Mouse (Mus musculus) forebrain, embryonic 12.5 days (tissue): ENCODE results near the gene Trpm3. TPM values are rescaled to one million over a fixed set of nuclear protein-coding genes. Genes with fewer than 3 reads are reported as not detected.

ENCODE experiments used
- ATAC-seq: fragments of 200-750 bp; cut with Nextera tagmentation; 2 replicates; pipeline ENCODE4 v1.8.0; 2017; ENCODE audit warnings: moderate TSS enrichment; ENCODE audit not compliant: low FRiP score
- H3K27ac ChIP-seq: fragments of 300-500 bp; sonication (generic); 2 replicates; pipeline ENCODE4 v1.5.1; 2016; ENCODE audit warnings: mild to moderate bottlenecking
- H3K27me3 ChIP-seq: fragments of 300-500 bp; sonication (generic); 2 replicates; pipeline ENCODE4 v1.6.1; 2016; ENCODE audit warnings: mild to moderate bottlenecking
- H3K36me3 ChIP-seq: fragments of 300-500 bp; sonication (generic); replicated peaks from 2 replicates; pipeline ENCODE4 v1.6.1; 2016; ENCODE audit warnings: mild to moderate bottlenecking
- H3K4me1 ChIP-seq: fragments of 300-500 bp; sonication (generic); 2 replicates; pipeline ENCODE4 v1.6.1; 2016
- H3K4me2 ChIP-seq: fragments of 300-500 bp; sonication (generic); 2 replicates; pipeline ENCODE4 v1.6.1; 2016; ENCODE audit warnings: mild to moderate bottlenecking, moderate library complexity
- H3K4me3 ChIP-seq: fragments of 300-500 bp; sonication (generic); replicated peaks from 2 replicates; pipeline ENCODE4 v1.5.1; 2016; ENCODE audit warnings: mild to moderate bottlenecking
- H3K9ac ChIP-seq: fragments of 300-500 bp; sonication (generic); 2 replicates; pipeline ENCODE4 v1.6.1; 2016; ENCODE audit warnings: mild to moderate bottlenecking
- H3K9me3 ChIP-seq: fragments of 300-500 bp; sonication (generic); 2 replicates; pipeline ENCODE4 v1.6.1; 2016
- WGBS: fragments of 180-500 bp; shearing (Covaris S2); methylation state at CpG from one replicate; pipeline ENCODE4 v1.1.7; 2016; 5-methylcytosine and 5-hydroxymethylcytosine counted together
- polyA plus RNA-seq: library from polyadenylated mRNA; unstranded; fragments of >200 nt; fragmentation: Nextera tagmentation; extraction: Ambion mirVana; gene quantifications from 2 replicates; pipeline ENCODE4 v1.2.1, GENCODE M21; 2016

Gene Trpm3
- polyA plus RNA-seq, 1 experiment from 2014 or later: 16.6 TPM

DNA sequence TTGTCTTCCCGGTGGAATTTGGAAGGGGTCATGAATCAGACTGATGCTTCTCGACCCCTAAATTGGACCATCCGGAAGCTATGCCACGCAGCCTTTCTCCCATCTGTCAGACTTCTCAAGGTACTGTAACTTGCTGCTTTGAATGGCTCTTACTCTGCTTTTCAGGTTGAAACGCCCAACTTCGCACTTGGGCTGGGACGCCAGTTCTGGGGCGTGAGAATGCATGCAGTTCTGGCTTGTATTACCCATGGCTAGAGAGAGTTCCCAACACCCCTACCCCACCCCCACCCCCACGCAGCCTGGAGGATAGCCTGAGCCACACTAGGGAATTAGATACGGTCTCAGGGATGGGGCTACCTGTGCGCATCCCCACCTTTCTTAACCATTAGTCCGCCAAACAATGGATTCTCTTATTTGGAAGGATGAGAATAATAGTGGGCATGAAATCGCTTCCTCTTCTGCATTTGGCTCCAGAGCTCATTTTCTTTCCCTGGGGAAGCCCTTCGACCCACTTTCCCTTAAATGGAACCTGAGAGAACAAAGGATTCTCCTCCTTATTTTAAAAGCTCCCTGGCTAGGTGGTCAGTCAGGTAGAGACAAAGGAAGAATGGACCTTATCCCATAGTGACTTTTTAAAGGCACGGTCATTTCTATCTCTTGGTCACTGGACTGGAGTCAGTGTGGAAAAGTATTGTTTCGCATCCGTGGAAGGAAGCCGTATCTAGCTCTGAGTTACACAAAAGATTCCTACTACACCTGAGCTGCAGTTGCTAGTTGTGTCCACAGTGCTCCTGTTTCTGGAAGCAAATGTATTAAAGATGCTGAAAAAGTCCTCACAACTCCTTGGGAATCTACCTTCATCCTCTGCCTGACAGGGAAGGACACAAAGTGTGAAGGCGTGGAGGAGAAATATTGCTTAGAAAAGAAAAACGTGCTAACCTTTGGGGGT is 309.8 kb downstream of the Trpm3 start:
- Histone ChIP-seq H3K27me3 (peaks cover 11% of the 10 kb centered on the region; the same call in 1 of the 2 replicates), H3K4me2 (peak overlapping the region; percentile 76), H3K36me3 (no peaks in the 10 kb centered on the region), H3K4me1 (peaks cover 16% of the 10 kb centered on the region), H3K27ac (no peak overlapping the region), H3K9me3 (no peaks in the 10 kb centered on the region), H3K4me3 (peak overlapping the region; percentile 42), H3K9ac (peak overlapping the region; percentile 47)
- WGBS: 25% methylated on average over 20 of the region's 20 CpGs
- ATAC-seq: peak; percentile 43; the same call in 1 of the 2 replicates

DNA sequence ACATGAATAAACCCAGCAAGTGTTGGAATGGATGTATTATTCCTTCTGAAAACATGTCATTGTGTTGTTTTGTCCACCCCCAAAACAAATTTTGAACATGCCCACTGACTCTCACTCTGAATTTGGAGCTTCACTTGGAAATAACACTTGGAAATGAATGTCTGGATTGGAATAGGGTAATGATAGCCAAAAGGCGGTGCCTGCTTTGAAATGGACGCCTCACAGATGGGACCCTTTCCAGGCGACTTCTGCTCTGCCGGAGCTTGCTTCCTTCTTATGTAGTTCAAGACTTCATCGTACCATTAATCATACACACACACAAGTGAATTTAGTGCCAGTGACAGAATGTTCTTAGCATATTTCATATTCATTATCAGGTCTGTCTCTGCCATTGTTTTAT is 312.4 kb downstream of the Trpm3 start:
- Histone ChIP-seq H3K27ac (no peak overlapping the region), H3K4me2 (no peak overlapping the region), H3K4me3 (no peak overlapping the region), H3K9me3 (no peaks in the 10 kb centered on the region), H3K36me3 (no peaks in the 10 kb centered on the region), H3K9ac (no peak overlapping the region), H3K27me3 (peaks cover 11% of the 10 kb centered on the region; the same call in 1 of the 2 replicates), H3K4me1 (peaks cover 16% of the 10 kb centered on the region)
- no peak for ATAC-seq
- 93% methylated on average over 5 of the region's 5 CpGs for WGBS

DNA sequence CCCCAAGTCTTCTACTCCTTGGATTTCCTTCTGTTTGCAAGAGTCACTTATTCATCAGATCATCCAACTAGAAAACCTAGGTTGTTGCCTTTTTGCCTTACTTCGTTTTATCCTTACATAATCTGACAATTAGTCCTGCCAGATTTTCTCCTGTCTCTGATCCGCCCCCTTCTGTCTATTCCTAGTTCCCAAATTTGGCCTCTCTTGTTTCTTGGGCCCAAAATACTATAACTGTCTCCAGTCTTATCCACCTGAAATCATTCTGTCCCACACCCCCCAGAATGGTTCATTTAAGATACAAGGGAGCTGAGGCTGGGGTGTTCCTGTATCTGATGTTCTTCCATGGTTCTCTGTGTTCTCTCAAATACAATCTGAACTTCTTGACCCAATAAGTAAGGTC is 318.1 kb downstream of the Trpm3 start:
- H3K27ac ChIP-seq: no peak overlapping the region
- no peaks in the 10 kb centered on the region for H3K9me3 ChIP-seq

DNA sequence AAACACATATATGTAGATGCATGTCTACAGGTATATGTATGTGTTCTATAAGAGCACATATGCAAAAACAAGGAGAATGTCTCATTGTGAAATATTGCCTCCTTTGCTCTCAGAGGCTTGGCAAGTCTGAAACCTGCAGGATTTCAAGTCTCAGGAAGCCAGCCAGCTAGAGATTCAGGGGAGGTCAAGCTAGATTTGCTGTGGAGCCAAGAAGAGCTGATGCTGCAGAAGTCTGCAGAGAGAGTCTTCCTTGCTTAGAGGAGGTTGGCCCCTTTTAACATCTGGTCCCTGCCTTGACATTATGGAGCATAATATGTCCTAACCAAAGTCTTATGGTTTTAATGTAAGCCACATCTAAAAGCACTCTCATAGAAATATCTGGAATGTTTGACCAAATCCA is 323.2 kb downstream of the Trpm3 start:
- no peaks in the 10 kb centered on the region for H3K9me3 ChIP-seq
- H3K4me2 ChIP-seq: no peak overlapping the region
- no peak overlapping the region for H3K4me3 ChIP-seq
- ATAC-seq: no peak
- no peaks in the 10 kb centered on the region for H3K4me1 ChIP-seq
- H3K9ac ChIP-seq: no peak overlapping the region
- H3K36me3 ChIP-seq: no peaks in the 10 kb centered on the region
- no peak overlapping the region for H3K27ac ChIP-seq
- H3K27me3 ChIP-seq: no peaks in the 10 kb centered on the region

More for the DNA sequence above, 318.1 kb downstream of the Trpm3 start:
- Histone ChIP-seq H3K4me2 (no peak overlapping the region), H3K4me1 (no peaks in the 10 kb centered on the region), H3K27me3 (no peaks in the 10 kb centered on the region), H3K36me3 (no peaks in the 10 kb centered on the region), H3K9ac (no peak overlapping the region), H3K4me3 (no peak overlapping the region)
- WGBS: 82% methylated on average over 2 of the region's 2 CpGs
- no peak for ATAC-seq

DNA sequence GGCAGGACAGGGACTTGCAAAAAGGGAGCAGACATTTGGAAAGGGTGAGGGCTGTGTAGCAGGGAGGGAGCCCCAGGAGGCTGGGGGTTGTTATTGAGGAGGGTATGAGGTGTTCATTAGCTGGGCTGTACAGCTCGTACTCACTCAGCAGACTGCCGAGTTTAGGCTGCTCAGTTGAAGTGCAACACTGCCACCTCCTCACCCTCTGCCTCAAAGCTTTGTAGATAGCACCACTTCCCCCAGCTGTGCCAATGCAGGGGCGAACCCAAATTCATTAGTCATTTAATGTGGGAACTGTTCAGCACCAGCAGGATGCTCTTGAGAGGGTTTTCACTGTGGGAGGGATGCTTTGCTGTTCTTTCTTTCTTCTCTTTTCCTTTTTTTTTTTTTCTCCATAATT is 324.7 kb downstream of the Trpm3 start:
- WGBS: 48% methylated on average over 3 of the region's 3 CpGs
- H3K4me2 ChIP-seq: no peak overlapping the region
- H3K9me3 ChIP-seq: no peaks in the 10 kb centered on the region
- no peaks in the 10 kb centered on the region for H3K36me3 ChIP-seq
- H3K27me3 ChIP-seq: no peaks in the 10 kb centered on the region
- no peak for ATAC-seq
- H3K27ac ChIP-seq: no peak overlapping the region
- H3K9ac ChIP-seq: no peak overlapping the region
- no peak overlapping the region for H3K4me3 ChIP-seq
- H3K4me1 ChIP-seq: no peaks in the 10 kb centered on the region

DNA sequence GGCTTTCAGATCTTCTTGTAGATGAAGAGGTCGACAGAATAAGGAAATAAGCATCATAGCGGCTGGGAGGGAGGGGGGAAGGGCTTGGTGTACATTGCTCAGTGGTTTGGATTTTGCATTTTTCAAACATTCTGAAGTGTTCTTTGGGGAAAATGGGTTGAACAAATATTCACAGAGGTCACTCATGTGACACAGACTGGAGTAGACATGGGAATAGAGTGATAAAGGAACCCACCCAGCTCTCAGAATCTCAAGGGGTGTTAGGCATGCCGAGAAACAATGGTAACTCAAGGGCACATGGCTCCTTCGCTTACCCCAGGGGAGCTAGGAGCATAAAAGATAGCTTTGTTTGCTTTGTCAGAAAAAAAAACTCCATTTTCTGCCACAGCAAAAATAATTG is 330.8 kb downstream of the Trpm3 start:
- no peaks in the 10 kb centered on the region for H3K9me3 ChIP-seq
- H3K27me3 ChIP-seq: no peaks in the 10 kb centered on the region
- no peak overlapping the region for H3K4me2 ChIP-seq
- no peak for ATAC-seq
- H3K9ac ChIP-seq: no peak overlapping the region
- WGBS: 73% methylated on average over 4 of the region's 4 CpGs
- H3K4me1 ChIP-seq: no peaks in the 10 kb centered on the region
- no peaks in the 10 kb centered on the region for H3K36me3 ChIP-seq
- no peak overlapping the region for H3K4me3 ChIP-seq
- no peak overlapping the region for H3K27ac ChIP-seq

DNA sequence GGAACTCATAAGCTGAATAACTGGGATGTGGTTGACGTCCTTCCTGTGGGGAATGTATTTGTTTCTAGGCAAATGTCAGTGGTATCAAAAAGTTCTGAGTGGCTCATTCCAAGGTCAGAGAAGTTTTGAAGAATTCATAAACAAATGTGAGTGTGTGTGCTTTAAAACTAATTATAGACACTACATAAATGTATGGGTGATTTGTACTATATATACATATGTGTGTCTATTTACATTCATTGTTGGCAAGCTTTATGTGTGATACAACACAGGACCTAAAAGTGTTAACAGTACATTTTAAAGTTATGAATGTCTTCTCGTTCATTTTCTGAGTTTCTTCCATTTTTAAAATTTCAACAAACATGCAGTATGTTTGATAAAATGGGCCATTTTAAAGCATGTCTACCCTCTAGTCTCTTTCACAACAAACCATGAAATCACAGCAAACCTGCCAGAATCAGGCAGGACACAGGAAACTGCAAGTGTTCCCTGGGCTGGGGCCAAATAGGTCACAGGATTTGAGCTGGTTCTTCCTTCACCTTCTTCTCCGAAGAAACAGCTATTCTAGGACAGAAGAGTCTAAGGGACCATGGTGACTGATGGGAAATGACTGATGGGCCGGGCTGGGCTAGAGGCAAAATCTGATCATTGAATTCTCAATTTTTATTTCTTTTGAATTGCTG is 334.3 kb downstream of the Trpm3 start:
- Histone ChIP-seq H3K27ac (no peak overlapping the region), H3K4me1 (no peaks in the 10 kb centered on the region), H3K36me3 (no peaks in the 10 kb centered on the region), H3K4me2 (no peak overlapping the region), H3K9me3 (no peaks in the 10 kb centered on the region), H3K4me3 (no peak overlapping the region), H3K9ac (no peak overlapping the region), H3K27me3 (no peaks in the 10 kb centered on the region)
- no peak for ATAC-seq
- 90% methylated on average over 4 of the region's 4 CpGs for WGBS

DNA sequence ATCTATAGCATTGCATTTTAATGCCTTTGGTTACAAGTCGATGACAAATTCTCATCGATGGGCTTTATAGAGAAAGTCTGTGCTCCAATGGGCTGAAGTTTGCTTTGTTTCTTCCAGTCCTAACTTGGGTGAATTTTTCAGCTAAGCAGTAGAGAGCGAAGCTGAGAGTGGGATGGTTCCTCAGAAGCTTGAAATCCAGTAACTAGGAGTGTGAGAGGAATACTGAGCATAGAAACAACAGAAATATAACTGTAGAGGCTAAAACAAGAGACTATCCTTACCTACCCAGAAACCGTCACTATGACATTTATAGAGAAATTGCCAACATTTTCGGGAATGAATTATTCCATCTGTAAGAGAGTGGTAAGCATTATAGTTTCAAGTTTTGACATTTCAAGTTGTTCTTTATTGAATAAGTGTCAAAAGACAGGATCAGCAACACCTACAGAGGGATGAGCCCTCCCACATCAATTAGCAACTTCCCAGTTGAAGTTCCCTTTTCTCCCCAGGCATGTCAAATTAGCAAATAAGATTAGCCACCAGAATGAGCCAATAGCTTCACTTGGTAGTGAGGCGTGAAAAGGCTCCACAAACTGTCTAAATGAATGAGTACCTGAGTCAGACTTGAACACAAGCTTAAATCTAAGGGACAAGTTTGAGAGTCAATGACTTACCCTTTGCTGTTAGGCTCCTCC is 339.6 kb downstream of the Trpm3 start:
- Histone ChIP-seq H3K9ac (no peak overlapping the region), H3K27me3 (no peaks in the 10 kb centered on the region), H3K4me1 (no peaks in the 10 kb centered on the region), H3K4me3 (no peak overlapping the region), H3K36me3 (no peaks in the 10 kb centered on the region), H3K4me2 (no peak overlapping the region), H3K27ac (no peak overlapping the region), H3K9me3 (no peaks in the 10 kb centered on the region)
- 91% methylated on average over 6 of the region's 6 CpGs for WGBS
- no peak for ATAC-seq

DNA sequence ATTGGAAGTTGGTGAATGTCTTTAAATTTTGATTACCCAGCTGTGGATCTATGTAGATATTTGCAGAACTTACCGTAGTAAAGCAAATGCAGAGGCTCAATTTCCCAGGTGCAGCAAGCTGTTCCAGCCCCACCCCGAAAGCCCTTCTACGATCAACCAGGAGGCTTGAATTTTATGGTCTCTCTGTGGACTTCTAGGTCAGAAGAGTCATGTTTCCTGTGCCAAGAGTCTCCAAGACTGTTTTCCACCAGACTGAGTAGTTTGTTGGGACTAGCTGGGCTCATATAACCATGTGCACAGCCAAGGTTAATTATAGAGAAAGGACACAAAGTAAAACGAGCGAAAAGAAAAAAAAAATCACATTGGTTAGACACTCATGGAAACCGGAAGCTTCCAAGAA is 364.6 kb downstream of the Trpm3 start:
- 90% methylated on average over 6 of the region's 6 CpGs for WGBS

DNA sequence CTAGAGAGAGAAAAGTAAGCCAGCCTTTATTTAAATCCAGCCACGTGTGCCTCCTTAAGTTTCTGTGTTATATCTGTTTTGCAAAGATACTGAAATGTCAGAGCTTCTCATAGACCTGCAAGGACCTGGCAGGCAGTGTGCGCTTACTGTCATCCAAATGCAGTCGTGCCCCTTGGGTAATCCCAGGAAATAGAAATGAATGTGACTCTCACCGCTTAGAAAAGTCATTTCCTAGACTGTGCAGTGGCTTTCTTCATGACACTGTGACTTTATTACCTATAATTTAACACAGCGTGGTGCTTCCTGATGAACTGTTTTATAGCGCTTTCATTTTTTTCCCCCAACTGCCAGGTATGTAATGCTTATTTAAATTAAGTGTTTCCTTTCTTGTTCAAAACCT is 379.7 kb downstream of the Trpm3 start:
- no peak overlapping the region for H3K4me3 ChIP-seq
- H3K9ac ChIP-seq: no peak overlapping the region
- ATAC-seq: no peak
- H3K27ac ChIP-seq: no peak overlapping the region
- no peaks in the 10 kb centered on the region for H3K36me3 ChIP-seq
- no peaks in the 10 kb centered on the region for H3K4me1 ChIP-seq
- no peak overlapping the region for H3K4me2 ChIP-seq
- H3K27me3 ChIP-seq: no peaks in the 10 kb centered on the region
- H3K9me3 ChIP-seq: no peaks in the 10 kb centered on the region
- 75% methylated on average over 6 of the region's 6 CpGs for WGBS

More for the DNA sequence above, 364.6 kb downstream of the Trpm3 start:
- H3K4me2 ChIP-seq: no peak overlapping the region
- no peaks in the 10 kb centered on the region for H3K9me3 ChIP-seq
- ATAC-seq: no peak
- H3K4me3 ChIP-seq: no peak overlapping the region
- no peaks in the 10 kb centered on the region for H3K4me1 ChIP-seq
- H3K27me3 ChIP-seq: no peaks in the 10 kb centered on the region
- H3K27ac ChIP-seq: no peak overlapping the region
- H3K9ac ChIP-seq: no peak overlapping the region
- no peaks in the 10 kb centered on the region for H3K36me3 ChIP-seq

DNA sequence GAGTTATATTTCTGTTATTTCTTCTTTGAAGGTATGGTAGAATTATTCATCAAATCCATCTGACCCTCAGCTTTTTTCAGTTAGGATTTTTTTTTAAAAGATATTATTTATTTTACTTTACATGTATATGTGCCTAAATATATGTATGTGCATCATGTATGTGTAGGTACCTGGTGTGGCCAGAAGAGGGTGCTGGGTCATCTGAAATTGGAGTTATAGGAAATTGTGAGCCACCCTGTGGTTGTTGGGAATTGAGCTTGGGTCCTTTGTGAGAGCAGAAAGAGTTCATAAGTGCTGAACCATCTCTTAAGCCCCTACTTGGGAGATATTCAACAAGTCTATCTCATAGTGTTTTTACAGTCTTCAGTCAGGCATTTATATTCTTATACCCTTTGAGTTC is 389.1 kb downstream of the Trpm3 start:
- no peak for ATAC-seq
- Histone ChIP-seq H3K4me2 (no peak overlapping the region), H3K27ac (no peak overlapping the region), H3K9ac (no peak overlapping the region), H3K27me3 (no peaks in the 10 kb centered on the region), H3K36me3 (no peaks in the 10 kb centered on the region), H3K9me3 (no peaks in the 10 kb centered on the region), H3K4me3 (no peak overlapping the region), H3K4me1 (no peaks in the 10 kb centered on the region)

DNA sequence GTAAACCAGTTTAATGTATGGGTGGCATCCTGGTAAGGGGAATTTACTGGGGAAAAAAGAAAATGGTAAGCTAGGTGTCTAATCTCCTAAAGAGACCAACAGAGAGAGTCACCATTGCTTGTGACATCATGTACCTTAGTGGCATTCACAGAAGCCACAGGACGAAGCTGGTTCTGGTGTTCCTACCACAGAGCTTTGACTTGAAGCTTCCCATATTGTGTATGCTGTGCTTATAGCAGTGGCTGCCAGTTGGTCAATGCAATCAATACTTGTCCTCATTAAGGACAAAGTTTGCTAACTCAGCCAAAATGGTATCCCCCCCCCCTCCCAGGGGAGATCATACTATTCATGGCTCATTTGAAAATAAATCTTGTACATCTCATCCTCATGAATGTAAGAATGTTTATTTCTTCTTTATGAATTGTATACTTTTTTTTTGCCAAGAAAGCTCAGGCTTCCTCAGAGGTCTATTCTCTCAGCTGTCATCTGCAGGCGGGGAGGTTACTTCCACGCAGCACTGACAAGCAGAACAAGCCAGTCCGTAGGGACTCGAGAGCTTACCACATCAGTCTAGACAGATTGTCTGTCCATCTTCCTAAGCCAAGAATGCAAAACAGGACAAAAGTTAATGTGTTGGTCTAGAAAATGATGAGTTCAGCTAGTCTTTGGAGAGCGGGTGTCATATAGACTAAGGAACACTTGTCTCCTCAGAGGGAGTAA is 404.3 kb downstream of the Trpm3 start:
- WGBS: 90% methylated on average over 6 of the region's 6 CpGs
- Histone ChIP-seq H3K4me1 (no peaks in the 10 kb centered on the region), H3K9me3 (no peaks in the 10 kb centered on the region), H3K36me3 (no peaks in the 10 kb centered on the region), H3K4me3 (no peak overlapping the region), H3K4me2 (no peak overlapping the region), H3K27ac (no peak overlapping the region), H3K9ac (no peak overlapping the region), H3K27me3 (no peaks in the 10 kb centered on the region)
- no peak for ATAC-seq
